Mouse (Mus musculus): Measurements from ENCODE around the gene Ggn. TPM values are rescaled to one million over a fixed set of nuclear protein-coding genes. Genes with fewer than 3 reads are reported as not detected.
"Not testable (repeated sequence)": the region's sequence is repeated elsewhere in the genome, so short reads cannot be mapped to it uniquely, and the experiment has no call there.

Ggn gene
- 1 to 10 TPM; 1.0 to 1.3 TPM for total RNA-seq (2021)
- long read RNA-seq, experiment 1: 0 reads
- long read RNA-seq, experiment 2: 0 reads

GRCm38 (mm10) chr7:29170066-29170754 lies at the start of gene Ggn, which contains the start of gene Spred3:
Gene Ggn (plus strand): TSS chr7:29170210.
Gene Spred3 (minus strand): TSS chr7:29170411.
- peak; percentile 73 to 85 for DNase-seq
- intact Hi-C loops (cut with DNase I): loop anchor here (5.0 to 10.0 kb wide), 2 partner anchors 185 to 408 kb away; partner anchors contain the start of genes Eif3k and Map4k1

GRCm38 (mm10) chr7:29122821-29123220 lies 47.2 kb upstream of the Ggn start:
- intact Hi-C loops (cut with DNase I): no loop called here
- no peak for DNase-seq

GRCm38 (mm10) chr7:29123531-29124358 lies 46.3 kb upstream of the Ggn start:
- no peak for DNase-seq
- intact Hi-C loops (cut with DNase I): no loop called here

GRCm38 (mm10) chr7:29124970-29125369 lies 45.0 kb upstream of the Ggn start, which contains the start of gene Ryr1:
Gene Ryr1 (minus strand): TSS chr7:29125179.
- intact Hi-C loops (cut with DNase I): loop anchor here (5.0 kb wide), 2 partner anchors 122 to 172 kb away; partner anchors contain the start of gene 2200002D01Rik
- peak; percentile 17 to 33 for DNase-seq

- intact Hi-C loops (cut with DNase I): loop anchor here (5.0 kb wide), 2 partner anchors 121 to 171 kb away; partner anchors contain the start of gene 2200002D01Rik
- peak; percentile 52 to 66 for DNase-seq
Observed at GRCm38 (mm10) chr7:29126173-29126915, 43.7 kb upstream of the Ggn start.

- DNase-seq: no peak
- intact Hi-C loops (cut with DNase I): loop anchor here (5.0 kb wide), 2 partner anchors 119 to 169 kb away; partner anchors contain the start of gene 2200002D01Rik
Observed at GRCm38 (mm10) chr7:29128725-29129124, 41.3 kb upstream of the Ggn start.

GRCm38 (mm10) chr7:29134230-29134629 lies 35.8 kb upstream of the Ggn start:
- DNase-seq: no peak
- intact Hi-C loops (cut with DNase I): no loop called here

GRCm38 (mm10) chr7:29134693-29135386 lies 35.2 kb upstream of the Ggn start, which contains the start of gene Rasgrp4:
Gene Rasgrp4 (plus strand): TSS chr7:29134851.
- intact Hi-C loops (cut with DNase I): no loop called here
- peak; percentile 35 to 38 for DNase-seq

GRCm38 (mm10) chr7:29137429-29137828 lies 32.6 kb upstream of the Ggn start:
- intact Hi-C loops (cut with DNase I): no loop called here
- DNase-seq: no peak

GRCm38 (mm10) chr7:29139237-29139636 lies 30.8 kb upstream of the Ggn start:
- intact Hi-C loops (cut with DNase I); DNase-seq: not testable (repeated sequence)

- intact Hi-C loops (cut with DNase I): no loop called here
- no peak for DNase-seq
Observed at GRCm38 (mm10) chr7:29141416-29141815, 28.6 kb upstream of the Ggn start.

- DNase-seq: no peak
Observed at GRCm38 (mm10) chr7:29144006-29144405, 26.0 kb upstream of the Ggn start.

GRCm38 (mm10) chr7:29146625-29147367 lies 23.2 kb upstream of the Ggn start:
- DNase-seq: no peak
- intact Hi-C loops (cut with DNase I): no loop called here

More at GRCm38 (mm10) chr7:29144006-29144405, 26.0 kb upstream of the Ggn start:
- intact Hi-C loops (cut with DNase I): no loop called here

GRCm38 (mm10) chr7:29148771-29149170 lies 21.2 kb upstream of the Ggn start:
- intact Hi-C loops (cut with DNase I): no loop called here
- DNase-seq: no peak

GRCm38 (mm10) chr7:29151486-29151885 lies 18.5 kb upstream of the Ggn start:
- intact Hi-C loops (cut with DNase I): no loop called here
- no peak for DNase-seq

- intact Hi-C loops (cut with DNase I): no loop called here
Observed at GRCm38 (mm10) chr7:29154018-29154720, 15.8 kb upstream of the Ggn start.

GRCm38 (mm10) chr7:29155196-29155837 lies 14.7 kb upstream of the Ggn start:
- intact Hi-C loops (cut with DNase I): no loop called here
- peak; percentile 89 to 90 for DNase-seq

More at GRCm38 (mm10) chr7:29154018-29154720, 15.8 kb upstream of the Ggn start:
- DNase-seq: no peak
